Mouse (Mus musculus) adrenal gland, postnatal 10 days (tissue): ENCODE measurements around the gene Hcrt. TPM values are rescaled to one million over a fixed set of nuclear protein-coding genes. Genes with fewer than 3 reads are reported as not detected.

Experiments
- DNase-seq: peaks from one replicate; pipeline ENCODE4 v3.0.0; 2021; ENCODE audit warnings: mixed read lengths
- total RNA-seq, 2 experiments: library from RNA; stranded (reverse); gene quantifications; 2 replicates each; pipeline ENCODE4 v1.2.3; 2021

The Hcrt gene
- total RNA-seq, 2 experiments from 2014 or later: not detected

GRCm38 (mm10) chr11:100711783-100712615 is 50.7 kb downstream of the Hcrt start, which contains the start of gene Kat2a:
Kat2a (minus strand) TSS chr11:100712465.
- DNase-seq: peak; percentile 92

Other genes with a start within 250 kb of the Hcrt start
- 100 to 1,000 TPM; 380 to 552 TPM for gene Acly, start 234.9 kb downstream of the Hcrt start, total RNA-seq
- 1 to 10 TPM; 1.4 to 1.6 TPM for gene Ttc25, start 217.3 kb downstream of the Hcrt start, total RNA-seq
- gene Cnp, start 188.0 kb downstream of the Hcrt start, total RNA-seq: 10 to 100 TPM; 32.9 to 35.7 TPM
- gene Nkiras2, start 143.7 kb downstream of the Hcrt start, total RNA-seq: 10 to 100 TPM; 44.9 to 54.3 TPM
- gene Dnajc7, start 142.8 kb downstream of the Hcrt start, total RNA-seq: 100 to 1,000 TPM; 212 to 265 TPM
- gene Zfp385c, start 70.5 kb downstream of the Hcrt start, total RNA-seq: under 1 TPM; 0.42 to 0.67 TPM
- gene Dhx58, start 58.7 kb downstream of the Hcrt start, total RNA-seq: 1 to 10 TPM; 6.0 to 9.4 TPM
- 10 to 100 TPM; 33.1 to 42.4 TPM for gene Kat2a, start 50.5 kb downstream of the Hcrt start, total RNA-seq
- gene Hspb9, start 49.1 kb downstream of the Hcrt start, total RNA-seq: under 1 TPM in 1 of 2 experiments, not detected in 1; 0.64 TPM
- gene Rab5c, start 24.7 kb downstream of the Hcrt start, total RNA-seq: 100 to 1,000 TPM; 182 to 183 TPM
- gene Kcnh4, start 3.0 kb downstream of the Hcrt start, total RNA-seq: under 1 TPM; 0.12 to 0.15 TPM
- 10 to 100 TPM; 14.1 to 15.7 TPM for gene Ghdc, start 8.0 kb upstream of the Hcrt start, total RNA-seq
- 10 to 100 TPM; 60.7 to 72.7 TPM for gene Stat5b, start 87.8 kb upstream of the Hcrt start, total RNA-seq
- 10 to 100 TPM; 37.1 to 52.7 TPM for gene Stat5a, start 96.4 kb upstream of the Hcrt start, total RNA-seq
- gene Stat3, start 176.6 kb upstream of the Hcrt start, total RNA-seq: 10 to 100 TPM; 68.2 to 75.6 TPM
- 100 to 1,000 TPM; 327 to 368 TPM for gene Cavin1, start 208.0 kb upstream of the Hcrt start, total RNA-seq
- gene Atp6v0a1, start 246.5 kb upstream of the Hcrt start, total RNA-seq: 10 to 100 TPM; 93.4 to 95.8 TPM